Mouse (Mus musculus): ENCODE results near the gene Speer4e. TPM values are rescaled to one million over a fixed set of nuclear protein-coding genes. Genes with fewer than 3 reads are reported as not detected.
"Not testable (repeated sequence)": the region's sequence is repeated elsewhere in the genome, so short reads cannot be mapped to it uniquely, and the experiment has no call there.

Gene Speer4e
- polyA plus RNA-seq (2014; fragmentation: Nextera tagmentation; extraction: Ambion mirVana): not detected in 2 replicates

GRCm38 (mm10) chr5:14938329-14938728 is at the start of gene Speer4e:
Gene Speer4e, minus strand, starts transcription at chr5:14938429.
- not testable (repeated sequence) for H3K27ac ChIP-seq (ENCODE audit: low read depth, low read length); H3K36me3 ChIP-seq (ENCODE audit: control insufficient read depth, insufficient read depth, low read length); H3K4me3 ChIP-seq (ENCODE audit: low read depth, low read length); H3K27me3 ChIP-seq (ENCODE audit: control insufficient read depth, insufficient read depth, low read length); H3K9ac ChIP-seq (ENCODE audit: low read length); DNase-seq (ENCODE audit: low spot score); H3K9me3 ChIP-seq (ENCODE audit: control insufficient read depth, low read length); ATAC-seq (ENCODE audit: insufficient read depth, low FRiP score, low TSS enrichment); H3K4me2 ChIP-seq (ENCODE audit: low read depth); H3K4me1 ChIP-seq (ENCODE audit: control insufficient read depth, insufficient read depth, low read length)
- WGBS: 38% methylated on average over 1 of the region's 1 CpGs

GRCm38 (mm10) chr5:14986649-14987387 is 48.6 kb upstream of the Speer4e start:
- not testable (repeated sequence) for H3K4me2 ChIP-seq (ENCODE audit: low read depth); DNase-seq (ENCODE audit: low spot score); H3K4me1 ChIP-seq (ENCODE audit: control insufficient read depth, insufficient read depth, low read length); H3K4me3 ChIP-seq (ENCODE audit: low read depth, low read length); H3K27me3 ChIP-seq (ENCODE audit: control insufficient read depth, insufficient read depth, low read length); H3K36me3 ChIP-seq (ENCODE audit: control insufficient read depth, insufficient read depth, low read length); H3K9me3 ChIP-seq (ENCODE audit: control insufficient read depth, low read length); H3K9ac ChIP-seq (ENCODE audit: low read length); H3K27ac ChIP-seq (ENCODE audit: low read depth, low read length)
- 0 out of 2 replicates have a peak, but pooled peaks have one; percentile 65 for ATAC-seq (ENCODE audit: insufficient read depth, low FRiP score, low TSS enrichment)
- 39% methylated on average over 5 of the region's 6 CpGs for WGBS

- not testable (repeated sequence) for H3K9me3 ChIP-seq (ENCODE audit: control insufficient read depth, low read length); H3K4me2 ChIP-seq (ENCODE audit: low read depth); H3K4me1 ChIP-seq (ENCODE audit: control insufficient read depth, insufficient read depth, low read length); H3K4me3 ChIP-seq (ENCODE audit: low read depth, low read length); ATAC-seq (ENCODE audit: insufficient read depth, low FRiP score, low TSS enrichment); H3K36me3 ChIP-seq (ENCODE audit: control insufficient read depth, insufficient read depth, low read length); H3K9ac ChIP-seq (ENCODE audit: low read length); H3K27ac ChIP-seq (ENCODE audit: low read depth, low read length); H3K27me3 ChIP-seq (ENCODE audit: control insufficient read depth, insufficient read depth, low read length); DNase-seq (ENCODE audit: low spot score)
- WGBS: no CpG with 5 or more reads among the region's 1 CpGs
These were observed 40.6 kb upstream of the Speer4e start, which contains the start of gene Gm10354 for GRCm38 (mm10) chr5:14978835-14979234. Gene Gm10354, minus strand, starts transcription at chr5:14978935.

- not testable (repeated sequence) for H3K4me1 ChIP-seq (ENCODE audit: control insufficient read depth, insufficient read depth, low read length); H3K9me3 ChIP-seq (ENCODE audit: control insufficient read depth, low read length); DNase-seq (ENCODE audit: low spot score); ATAC-seq (ENCODE audit: insufficient read depth, low FRiP score, low TSS enrichment); H3K27me3 ChIP-seq (ENCODE audit: control insufficient read depth, insufficient read depth, low read length); H3K27ac ChIP-seq (ENCODE audit: low read depth, low read length); H3K4me2 ChIP-seq (ENCODE audit: low read depth); H3K9ac ChIP-seq (ENCODE audit: low read length); H3K4me3 ChIP-seq (ENCODE audit: low read depth, low read length); H3K36me3 ChIP-seq (ENCODE audit: control insufficient read depth, insufficient read depth, low read length)
- WGBS: 85% methylated on average over 4 of the region's 4 CpGs
These were observed 39.1 kb upstream of the Speer4e start for GRCm38 (mm10) chr5:14977368-14977767.

DNA sequence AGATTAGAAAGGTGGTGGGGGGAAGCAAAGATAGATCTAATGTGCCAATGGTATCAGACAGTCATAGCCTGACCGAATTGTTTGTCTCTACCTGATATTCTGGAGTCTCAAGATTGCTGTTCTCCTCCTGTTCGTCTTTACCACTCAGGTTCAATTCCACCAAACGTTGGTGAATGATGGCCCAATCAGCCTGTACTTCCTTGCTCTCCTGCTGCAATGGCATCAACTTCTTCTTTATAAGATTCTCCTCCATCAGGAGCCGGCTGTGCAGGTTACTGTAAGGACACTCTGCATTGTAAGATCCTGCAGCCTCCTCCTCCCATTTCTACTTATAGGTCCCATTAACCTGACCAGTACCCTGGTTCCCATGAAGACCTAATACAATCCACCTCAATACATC is 37.1 kb upstream of the Speer4e start:
- H3K36me3 ChIP-seq (ENCODE audit: control insufficient read depth, insufficient read depth, low read length); H3K9ac ChIP-seq (ENCODE audit: low read length); ATAC-seq (ENCODE audit: insufficient read depth, low FRiP score, low TSS enrichment); H3K9me3 ChIP-seq (ENCODE audit: control insufficient read depth, low read length); H3K4me2 ChIP-seq (ENCODE audit: low read depth); H3K4me3 ChIP-seq (ENCODE audit: low read depth, low read length); H3K27me3 ChIP-seq (ENCODE audit: control insufficient read depth, insufficient read depth, low read length); DNase-seq (ENCODE audit: low spot score); H3K4me1 ChIP-seq (ENCODE audit: control insufficient read depth, insufficient read depth, low read length); H3K27ac ChIP-seq (ENCODE audit: low read depth, low read length): not testable (repeated sequence)
- 74% methylated on average over 3 of the region's 4 CpGs for WGBS

- 80% methylated on average over 3 of the region's 3 CpGs for WGBS
- H3K9me3 ChIP-seq (ENCODE audit: control insufficient read depth, low read length); H3K27ac ChIP-seq (ENCODE audit: low read depth, low read length): not testable (repeated sequence)
These were observed 34.6 kb upstream of the Speer4e start for GRCm38 (mm10) chr5:14972841-14973240.

GRCm38 (mm10) chr5:14963821-14964220 is 25.6 kb upstream of the Speer4e start:
- H3K4me1 ChIP-seq (ENCODE audit: control insufficient read depth, insufficient read depth, low read length); H3K27ac ChIP-seq (ENCODE audit: low read depth, low read length); H3K9me3 ChIP-seq (ENCODE audit: control insufficient read depth, low read length); H3K4me2 ChIP-seq (ENCODE audit: low read depth); H3K27me3 ChIP-seq (ENCODE audit: control insufficient read depth, insufficient read depth, low read length); H3K36me3 ChIP-seq (ENCODE audit: control insufficient read depth, insufficient read depth, low read length); H3K9ac ChIP-seq (ENCODE audit: low read length); DNase-seq (ENCODE audit: low spot score); H3K4me3 ChIP-seq (ENCODE audit: low read depth, low read length); ATAC-seq (ENCODE audit: insufficient read depth, low FRiP score, low TSS enrichment): not testable (repeated sequence)
- 84% methylated on average over 13 of the region's 13 CpGs for WGBS

More at GRCm38 (mm10) chr5:14972841-14973240, 34.6 kb upstream of the Speer4e start:
- not testable (repeated sequence) for H3K9ac ChIP-seq (ENCODE audit: low read length); H3K4me1 ChIP-seq (ENCODE audit: control insufficient read depth, insufficient read depth, low read length); ATAC-seq (ENCODE audit: insufficient read depth, low FRiP score, low TSS enrichment); H3K36me3 ChIP-seq (ENCODE audit: control insufficient read depth, insufficient read depth, low read length); DNase-seq (ENCODE audit: low spot score); H3K4me2 ChIP-seq (ENCODE audit: low read depth); H3K27me3 ChIP-seq (ENCODE audit: control insufficient read depth, insufficient read depth, low read length); H3K4me3 ChIP-seq (ENCODE audit: low read depth, low read length)

DNA sequence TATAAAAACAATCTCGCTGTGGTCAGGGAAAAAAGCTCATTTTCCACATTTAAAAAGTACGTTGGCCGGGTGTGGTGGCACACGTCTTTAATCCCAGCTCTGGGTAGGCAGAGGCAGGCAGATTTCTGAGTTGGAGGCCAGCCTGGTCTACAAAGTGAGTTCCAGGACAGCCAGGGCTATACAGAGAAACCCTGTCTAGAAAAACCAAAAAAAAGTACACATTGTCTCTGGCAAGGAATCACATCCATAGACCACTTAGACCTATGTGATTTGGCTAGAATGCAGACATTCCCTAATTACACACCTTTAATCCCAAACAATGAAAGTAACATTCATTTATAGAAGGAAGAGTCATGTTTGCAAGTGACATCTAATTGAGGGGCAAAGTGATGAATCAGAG is 23.3 kb upstream of the Speer4e start:
- H3K9ac ChIP-seq (ENCODE audit: low read length); H3K4me3 ChIP-seq (ENCODE audit: low read depth, low read length); H3K27me3 ChIP-seq (ENCODE audit: control insufficient read depth, insufficient read depth, low read length); H3K9me3 ChIP-seq (ENCODE audit: control insufficient read depth, low read length); H3K4me2 ChIP-seq (ENCODE audit: low read depth); H3K4me1 ChIP-seq (ENCODE audit: control insufficient read depth, insufficient read depth, low read length); H3K36me3 ChIP-seq (ENCODE audit: control insufficient read depth, insufficient read depth, low read length); ATAC-seq (ENCODE audit: insufficient read depth, low FRiP score, low TSS enrichment); DNase-seq (ENCODE audit: low spot score); H3K27ac ChIP-seq (ENCODE audit: low read depth, low read length): not testable (repeated sequence)
- 82% methylated on average over 4 of the region's 4 CpGs for WGBS
